Comparison of ENCODE assay signal across 19 mouse cellular contexts in genomic region chr9:120973026-120973515, GRCm38 (mm10).
"Had no signal": no experiment of that assay in that cellular context is flagged by ENCODE, and none has a peak within 500 bp of the region (broad histone marks: within the 10 kb centered on the region; RNA-seq: fewer than 3 reads in every experiment).

No protein-coding gene starts in this region.

- ATAC-seq: liver, postnatal 0 days; lung, postnatal 0 days; midbrain, embryonic 15.5 days had no signal

- H3K9me3 ChIP-seq: limb, embryonic 10.5 days; limb, embryonic 13.5 days; midbrain, embryonic 12.5 days; midbrain, embryonic 15.5 days; neural tube, embryonic 12.5 days; neural tube, embryonic 15.5 days had no signal

- H3K27ac ChIP-seq: kidney, postnatal 0 days; layer of hippocampus, adult 2 months; limb, embryonic 10.5 days; limb, embryonic 13.5 days; liver, embryonic 14.5 days; macrophage; midbrain, embryonic 12.5 days; midbrain, embryonic 15.5 days; neural tube, embryonic 12.5 days; neural tube, embryonic 15.5 days; stomach, postnatal 0 days had no signal

- H3K27me3 ChIP-seq: limb, embryonic 13.5 days; midbrain, embryonic 12.5 days; midbrain, embryonic 15.5 days; neural tube, embryonic 12.5 days; neural tube, embryonic 15.5 days had no signal

- DNase-seq: kidney, postnatal 25 days; layer of hippocampus, adult 9-11 months; liver; liver, postnatal 0 days; lung, embryonic 14.5 days; thymus, adult 2 months; thymus, postnatal 25 days had no signal

- H3K4me1 ChIP-seq: midbrain, embryonic 12.5 days; neural tube, embryonic 12.5 days had no signal

- H3K4me2 ChIP-seq: limb, embryonic 13.5 days; lung, embryonic 14.5 days; midbrain, embryonic 12.5 days; midbrain, embryonic 15.5 days; neural tube, embryonic 12.5 days; neural tube, embryonic 15.5 days had no signal

- H3K9ac ChIP-seq: limb, embryonic 13.5 days; liver, embryonic 14.5 days; liver, postnatal 0 days; lung, embryonic 14.5 days; midbrain, embryonic 12.5 days; midbrain, embryonic 15.5 days; neural tube, embryonic 12.5 days; neural tube, embryonic 15.5 days had no signal

- H3K4me3 ChIP-seq: layer of hippocampus, adult 2 months; limb, embryonic 10.5 days; limb, embryonic 13.5 days; midbrain, embryonic 12.5 days; midbrain, embryonic 15.5 days; neural tube, embryonic 12.5 days; neural tube, embryonic 15.5 days had no signal
